In genomic region chr4:81332901-81333627, GRCm38 (mm10) we compare ENCODE assay signal across 10 mouse cellular contexts.
DNase-seq lines count a peak whose midpoint lies in the region; ATAC-seq lines count a peak whose summit lies in the region.
"Had no signal": no experiment of that assay in that cellular context is flagged by ENCODE, and none has a peak within 500 bp of the region (broad histone marks: within the 10 kb centered on the region; RNA-seq: fewer than 3 reads in every experiment).

No protein-coding gene starts in this region.

- no peak overlapping the region for H3K27ac ChIP-seq in embryonic facial prominence, embryonic 11.5 days (replicated peaks; ENCODE audit: low read depth, low read length)
- no peak overlapping the region for H3K27ac ChIP-seq in embryonic facial prominence, embryonic 10.5 days (replicated peaks)
- H3K27ac ChIP-seq in embryonic facial prominence, embryonic 14.5 days (replicated peaks; ENCODE audit: low read depth, low read length) = peak overlapping the region; percentile 45
- peak overlapping the region; percentile 67 for H3K27ac ChIP-seq in midbrain, embryonic 13.5 days
- no peak overlapping the region for H3K27ac ChIP-seq in liver, embryonic 11.5 days (ENCODE audit: low read depth, low read length)

- H3K9ac ChIP-seq in embryonic facial prominence, embryonic 11.5 days (replicated peaks; ENCODE audit: low read length) = no peak overlapping the region
- no peak overlapping the region for H3K9ac ChIP-seq in embryonic facial prominence, embryonic 14.5 days (ENCODE audit: low read depth, low read length)
- no peak overlapping the region for H3K9ac ChIP-seq in midbrain, embryonic 13.5 days (replicated peaks)
- H3K9ac ChIP-seq in liver, embryonic 11.5 days (ENCODE audit: low read depth, low read length) = no peak overlapping the region

- H3K4me2 ChIP-seq in embryonic facial prominence, embryonic 11.5 days (ENCODE audit: low read depth, low read length) = no peak overlapping the region
- H3K4me2 ChIP-seq in embryonic facial prominence, embryonic 14.5 days (ENCODE audit: low read depth, low read length) = no peak overlapping the region
- H3K4me2 ChIP-seq in midbrain, embryonic 13.5 days (replicated peaks) = peak overlapping the region; percentile 21; the same call in 1 of the 2 replicates
- H3K4me2 ChIP-seq in liver, embryonic 11.5 days = no peak overlapping the region

- H3K9me3 ChIP-seq in embryonic facial prominence, embryonic 11.5 days (replicated peaks; ENCODE audit: control insufficient read depth, low read length) = no peaks in the 10 kb centered on the region
- H3K9me3 ChIP-seq in embryonic facial prominence, embryonic 10.5 days = no peaks in the 10 kb centered on the region
- no peaks in the 10 kb centered on the region for H3K9me3 ChIP-seq in embryonic facial prominence, embryonic 14.5 days (ENCODE audit: control insufficient read depth, low read length)
- H3K9me3 ChIP-seq in midbrain, embryonic 13.5 days = no peaks in the 10 kb centered on the region
- no peaks in the 10 kb centered on the region for H3K9me3 ChIP-seq in liver, embryonic 11.5 days (ENCODE audit: control insufficient read depth, low read length)

- 69% methylated on average over 11 of the region's 11 CpGs for WGBS in embryonic facial prominence, embryonic 11.5 days
- 83% methylated on average over 11 of the region's 11 CpGs for WGBS in embryonic facial prominence, embryonic 10.5 days
- 43% methylated on average over 11 of the region's 11 CpGs for WGBS in embryonic facial prominence, embryonic 14.5 days
- 33% methylated on average over 11 of the region's 11 CpGs for WGBS in midbrain, embryonic 13.5 days
- 86% methylated on average over 11 of the region's 11 CpGs for WGBS in liver, embryonic 11.5 days

- H3K4me1 ChIP-seq in embryonic facial prominence, embryonic 11.5 days (ENCODE audit: control insufficient read depth, insufficient read depth, low read length) = no peaks in the 10 kb centered on the region; the same call in 1 of the 2 replicates
- peaks cover 27% of the 10 kb centered on the region for H3K4me1 ChIP-seq in embryonic facial prominence, embryonic 10.5 days
- H3K4me1 ChIP-seq in embryonic facial prominence, embryonic 14.5 days (ENCODE audit: control insufficient read depth, insufficient read depth, low read length) = peaks cover 26% of the 10 kb centered on the region
- peaks cover 20% of the 10 kb centered on the region for H3K4me1 ChIP-seq in midbrain, embryonic 13.5 days (replicated peaks)
- H3K4me1 ChIP-seq in liver, embryonic 11.5 days (replicated peaks; ENCODE audit: control insufficient read depth, insufficient read depth, low read length) = no peaks in the 10 kb centered on the region

- H3K4me3 ChIP-seq in embryonic facial prominence, embryonic 11.5 days (ENCODE audit: low read depth, low read length) = no peak overlapping the region
- no peak overlapping the region for H3K4me3 ChIP-seq in embryonic facial prominence, embryonic 10.5 days
- H3K4me3 ChIP-seq in embryonic facial prominence, embryonic 14.5 days (ENCODE audit: low read depth, low read length) = no peak overlapping the region
- H3K4me3 ChIP-seq in midbrain, embryonic 13.5 days (replicated peaks) = no peak overlapping the region
- no peak overlapping the region for H3K4me3 ChIP-seq in liver, embryonic 11.5 days (ENCODE audit: low read depth, low read length)

- ATAC-seq in embryonic facial prominence, embryonic 11.5 days (replicated peaks; ENCODE audit: insufficient number of reproducible peaks, low FRiP score, low TSS enrichment, low read depth) = peak; percentile 78
- peak; percentile 73 for ATAC-seq in embryonic facial prominence, embryonic 14.5 days (ENCODE audit: low read depth)
- peak; percentile 73 for ATAC-seq in midbrain, embryonic 13.5 days
- ATAC-seq in liver, embryonic 11.5 days (replicated peaks; ENCODE audit: low FRiP score) = no peak

- no peaks in the 10 kb centered on the region for H3K36me3 ChIP-seq in embryonic facial prominence, embryonic 11.5 days (replicated peaks; ENCODE audit: control insufficient read depth, insufficient read depth, low read depth, low read length)
- H3K36me3 ChIP-seq in embryonic facial prominence, embryonic 10.5 days (replicated peaks) = peaks cover 22% of the 10 kb centered on the region
- H3K36me3 ChIP-seq in embryonic facial prominence, embryonic 14.5 days (ENCODE audit: control insufficient read depth, insufficient read depth, low read length) = peaks cover 17% of the 10 kb centered on the region; the same call in 1 of the 2 replicates
- H3K36me3 ChIP-seq in midbrain, embryonic 13.5 days = peaks cover 5% of the 10 kb centered on the region; the same call in 1 of the 2 replicates
- no peaks in the 10 kb centered on the region for H3K36me3 ChIP-seq in liver, embryonic 11.5 days (ENCODE audit: control insufficient read depth, insufficient read depth, low read length)

- H3K27me3 ChIP-seq in embryonic facial prominence, embryonic 11.5 days (ENCODE audit: control insufficient read depth, insufficient read depth, low read length) = no peaks in the 10 kb centered on the region
- no peaks in the 10 kb centered on the region for H3K27me3 ChIP-seq in embryonic facial prominence, embryonic 10.5 days (replicated peaks; ENCODE audit: low read depth, poor library complexity, severe bottlenecking)
- H3K27me3 ChIP-seq in embryonic facial prominence, embryonic 14.5 days (replicated peaks; ENCODE audit: control insufficient read depth, insufficient read depth, low read length) = no peaks in the 10 kb centered on the region
- H3K27me3 ChIP-seq in midbrain, embryonic 13.5 days = no peaks in the 10 kb centered on the region
- no peaks in the 10 kb centered on the region for H3K27me3 ChIP-seq in liver, embryonic 11.5 days (replicated peaks; ENCODE audit: control insufficient read depth, insufficient read depth, low read length)

- intact Hi-C loops in gastrocnemius, postnatal 14 days (cut with DNase I; ENCODE audit: low total_unique reads) = no loop called here

- DNase-seq in embryonic facial prominence, embryonic 11.5 days (ENCODE audit: low spot score) = peak; percentile 38
- DNase-seq in embryonic facial prominence, embryonic 10.5 days (ENCODE audit: low spot score) = no peak
- peak; percentile 83 for DNase-seq in embryonic facial prominence, embryonic 14.5 days (ENCODE audit: low spot score)
- DNase-seq in layer of hippocampus, adult 18-20 months (ENCODE audit: low spot score in 2 of 2) = peak; percentile 80 to 86
- no peak for DNase-seq in liver, embryonic 11.5 days (ENCODE audit: low spot score)
- DNase-seq in gastrocnemius, postnatal 14 days = no peak
- DNase-seq in ovary, adult 18-20 months (ENCODE audit: low spot score) = no peak
- DNase-seq: cerebellum, adult 9-11 months; lung, postnatal 4 days had no signal

Comparison
In these comparisons a context has a peak if more than half of its experiments do, and no peak if none do; other contexts are left out.
1. DNase-seq: peak in embryonic facial prominence, embryonic 11.5 days (single experiment), embryonic facial prominence, embryonic 14.5 days (single experiment) and layer of hippocampus, adult 18-20 months (2 of 2); none in embryonic facial prominence, embryonic 10.5 days (single experiment), liver, embryonic 11.5 days (single experiment), gastrocnemius, postnatal 14 days (single experiment) and ovary, adult 18-20 months (single experiment).
2. H3K27ac ChIP-seq: peak in embryonic facial prominence, embryonic 14.5 days (single experiment) and midbrain, embryonic 13.5 days (single experiment); none in embryonic facial prominence, embryonic 11.5 days (single experiment), embryonic facial prominence, embryonic 10.5 days (single experiment) and liver, embryonic 11.5 days (single experiment).